Mouse (Mus musculus) adrenal gland, adult 2 months (tissue): ENCODE data around the gene Dlg1. TPM values are rescaled to one million over a fixed set of nuclear protein-coding genes. Genes with fewer than 3 reads are reported as not detected.

Experiments used
- DNase-seq: peaks from one replicate; pipeline ENCODE4 v3.0.0; 2021
- polyA plus RNA-seq: library from polyadenylated mRNA; depleted of rRNA; stranded (reverse); fragments of >200 nt; gene quantifications from 2 replicates; pipeline ENCODE4 v1.2.3, GENCODE M21; 2012
- total RNA-seq, 2 experiments: library from RNA; stranded (reverse); gene quantifications; 2 replicates each; pipeline ENCODE4 v1.2.3; 2021

The Dlg1 gene
- total and polyA plus RNA-seq, 3 experiments, result 12.0 to 102 (median 68.4) TPM

DNA sequence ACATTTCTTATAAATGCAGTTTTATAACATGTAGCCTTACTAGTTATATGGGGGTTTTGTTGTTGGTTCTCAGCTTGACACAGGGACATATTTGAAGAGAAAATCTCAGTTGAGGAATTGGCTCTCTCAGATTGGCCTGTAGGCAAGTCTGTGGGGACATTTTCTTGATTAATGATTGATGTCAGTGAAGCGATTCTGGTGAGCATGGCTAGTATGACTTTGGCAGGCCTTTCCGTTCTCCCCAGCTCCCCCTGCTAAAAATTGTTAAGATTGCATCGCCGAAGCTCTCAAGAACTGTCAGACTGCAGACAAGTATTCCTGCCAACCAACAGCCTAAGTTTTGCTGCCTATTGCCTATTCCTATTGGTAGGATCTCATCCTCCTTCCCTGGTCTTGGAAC is 73.8 kb downstream of the Dlg1 start:
- no peak for DNase-seq

GRCm38 (mm10) chr16:31737761-31738160 is 74.5 kb downstream of the Dlg1 start:
- DNase-seq, result no peak

- peak; percentile 43 for DNase-seq
These were observed 77.0 kb downstream of the Dlg1 start for GRCm38 (mm10) chr16:31740271-31740670.

DNA sequence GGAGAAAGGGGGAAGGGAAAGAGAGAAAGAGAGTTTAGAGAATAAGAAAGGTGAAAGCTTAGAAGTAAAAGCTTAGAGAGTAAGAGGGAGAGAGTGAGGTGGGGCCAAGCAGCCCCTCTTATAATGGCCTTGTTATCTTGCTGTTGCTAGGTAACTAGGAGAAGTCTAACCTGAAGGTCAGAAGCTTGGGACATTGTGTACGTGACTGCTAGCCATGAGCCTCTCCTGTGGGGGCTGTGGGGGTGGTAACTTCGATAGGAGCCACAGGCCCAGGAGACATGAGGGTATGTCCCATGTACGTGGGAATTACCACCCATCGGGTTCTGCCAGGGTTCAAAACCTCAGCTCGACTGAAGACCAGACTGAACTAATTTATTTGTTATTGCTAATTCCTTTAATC is 77.5 kb downstream of the Dlg1 start:
- DNase-seq, result no peak

GRCm38 (mm10) chr16:31750526-31750925 is 87.3 kb downstream of the Dlg1 start:
- DNase-seq, result no peak

DNA sequence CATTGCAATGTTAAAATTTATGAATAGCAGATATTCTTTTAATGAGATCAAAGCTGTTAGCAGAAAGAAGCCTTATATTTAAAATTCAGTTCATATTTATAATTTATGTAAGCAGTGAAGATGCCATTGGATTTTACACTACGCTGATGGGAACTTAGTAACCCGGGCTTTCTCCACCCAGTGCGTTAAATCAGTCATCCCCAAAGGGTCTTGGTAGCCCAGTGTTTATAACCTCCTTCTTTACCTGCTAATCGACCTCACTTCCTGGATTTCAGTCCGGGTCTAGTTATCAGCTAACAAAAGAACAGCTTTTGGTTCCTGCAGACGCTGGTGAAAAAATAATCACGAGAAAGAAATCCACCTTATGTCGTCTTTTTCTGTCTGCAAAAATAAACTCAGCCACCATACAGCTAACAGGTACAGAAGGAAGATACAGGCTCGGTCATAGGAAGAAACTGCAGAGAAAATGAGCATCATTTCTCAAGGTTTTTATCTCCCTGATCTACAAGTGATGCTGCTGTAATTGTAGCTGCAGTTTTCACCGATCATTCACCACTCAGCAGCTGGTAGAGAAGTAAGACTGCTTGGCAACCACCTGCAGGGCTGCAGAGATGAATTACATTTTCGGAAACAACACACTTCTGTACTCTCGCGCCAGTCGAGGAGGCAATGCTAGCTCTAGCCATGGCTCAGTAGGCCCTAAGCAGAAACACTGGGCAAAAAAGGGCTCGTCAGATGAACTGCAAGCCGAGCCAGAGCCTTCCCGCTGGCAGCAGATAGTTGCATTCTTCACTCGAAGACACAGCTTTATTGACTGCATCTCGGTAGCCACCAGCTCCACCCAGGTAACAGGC is 91.2 kb downstream of the Dlg1 start:
- no peak for DNase-seq

DNA sequence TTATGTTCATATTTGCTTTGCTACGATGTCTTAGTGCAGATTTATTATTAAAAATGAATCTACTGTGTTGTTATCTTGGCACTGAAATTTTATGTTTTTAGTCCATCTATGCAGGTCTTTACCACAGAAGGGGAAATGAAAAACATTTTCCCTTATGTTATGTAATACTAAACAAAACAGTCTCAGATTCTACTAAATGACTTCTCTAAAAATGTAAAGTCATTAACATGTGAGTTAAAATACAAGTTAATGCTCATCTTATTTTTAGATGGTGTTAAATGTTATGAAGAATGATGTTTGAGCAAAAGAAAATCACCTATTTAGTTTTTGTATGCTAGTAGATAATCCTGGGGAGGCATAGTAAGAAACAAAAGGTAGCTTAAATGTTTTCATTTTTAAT is 91.8 kb downstream of the Dlg1 start:
- DNase-seq, result no peak

DNA sequence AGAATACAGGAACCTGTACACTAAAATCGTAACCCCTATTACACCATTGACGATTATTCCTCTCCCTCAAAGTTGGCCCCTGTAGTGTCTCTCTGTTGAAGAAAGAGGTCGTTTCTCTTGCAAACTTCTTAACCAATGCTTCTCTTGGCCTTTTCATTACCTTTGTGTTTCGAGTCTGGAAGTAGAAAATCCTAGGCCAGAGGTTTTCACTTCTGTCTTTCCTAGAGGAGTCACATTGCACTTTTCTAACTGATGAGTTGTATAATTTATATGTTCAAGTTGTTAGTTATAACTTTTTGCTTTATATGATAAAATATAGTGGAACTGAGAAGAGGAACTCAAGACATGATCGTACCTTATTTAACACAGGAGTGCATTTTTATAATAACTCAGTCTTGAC is 93.2 kb downstream of the Dlg1 start:
- DNase-seq, result no peak

- no peak for DNase-seq
These were observed 94.4 kb downstream of the Dlg1 start for GRCm38 (mm10) chr16:31757606-31758005.

DNA sequence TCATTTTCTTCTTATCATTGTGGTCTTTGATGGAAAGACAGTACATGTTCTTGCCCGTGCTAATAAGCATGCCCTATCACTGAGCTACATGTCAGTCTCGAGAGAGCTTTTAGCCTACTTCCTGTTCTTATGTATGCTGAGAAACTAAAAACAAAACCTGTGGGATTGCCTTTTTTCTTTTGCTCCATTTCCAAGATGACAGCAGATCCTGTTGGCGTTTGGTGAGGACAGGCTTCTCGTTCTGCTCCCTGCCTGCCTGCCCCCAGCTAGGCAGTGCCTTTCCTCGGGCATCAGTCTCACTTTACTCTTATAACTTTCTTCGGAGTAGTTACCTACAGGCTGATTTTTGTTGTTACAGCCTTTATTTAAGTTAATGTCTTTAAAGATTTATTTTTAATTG is 96.2 kb downstream of the Dlg1 start:
- DNase-seq, result no peak

- no peak for DNase-seq
These were observed 103.1 kb downstream of the Dlg1 start for GRCm38 (mm10) chr16:31766298-31766697.

GRCm38 (mm10) chr16:31766715-31767114 is 103.5 kb downstream of the Dlg1 start:
- DNase-seq, result no peak

DNA sequence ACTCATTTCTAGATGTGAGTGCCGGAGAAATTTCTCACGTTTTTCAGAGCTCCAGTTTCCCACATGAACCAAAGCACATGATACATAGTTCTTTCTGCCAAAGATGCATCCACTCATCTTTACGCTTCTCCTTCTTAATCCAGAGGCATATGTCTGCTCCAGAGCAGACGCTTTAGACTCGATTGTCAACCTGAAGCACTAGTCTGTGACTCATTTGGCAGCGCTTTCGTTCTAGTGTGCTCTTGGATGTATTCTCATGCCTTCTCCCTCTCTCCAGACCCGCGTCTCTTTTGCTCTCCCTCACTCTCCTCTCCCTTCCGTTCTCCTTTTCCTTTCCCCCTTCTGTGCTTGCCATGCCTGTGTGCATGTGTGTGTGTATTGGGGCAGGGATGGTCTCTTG is 112.7 kb downstream of the Dlg1 start:
- no peak for DNase-seq

- DNase-seq, result no peak
These were observed 117.8 kb downstream of the Dlg1 start for GRCm38 (mm10) chr16:31781015-31781414.

DNA sequence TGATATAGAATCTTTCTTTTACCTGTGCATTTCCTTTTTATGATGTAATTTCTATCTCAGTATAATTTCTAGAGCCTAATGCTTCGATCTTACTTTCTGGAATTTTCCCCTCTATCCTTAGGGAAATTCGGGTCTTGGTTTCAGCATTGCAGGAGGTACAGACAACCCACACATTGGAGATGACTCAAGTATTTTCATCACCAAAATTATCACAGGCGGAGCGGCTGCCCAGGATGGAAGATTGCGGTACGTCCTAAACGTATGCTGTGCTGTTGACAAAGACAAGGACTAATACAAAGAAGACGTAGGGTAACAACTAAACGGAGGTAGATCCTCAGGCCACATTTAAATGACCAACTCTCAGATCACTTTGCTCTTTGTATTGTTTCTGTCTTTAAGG is 126.8 kb downstream of the Dlg1 start:
- no peak for DNase-seq

GRCm38 (mm10) chr16:31803644-31804043 is 140.4 kb downstream of the Dlg1 start:
- DNase-seq, result no peak

- DNase-seq, result no peak
These were observed 162.8 kb downstream of the Dlg1 start for GRCm38 (mm10) chr16:31826049-31826448.

DNA sequence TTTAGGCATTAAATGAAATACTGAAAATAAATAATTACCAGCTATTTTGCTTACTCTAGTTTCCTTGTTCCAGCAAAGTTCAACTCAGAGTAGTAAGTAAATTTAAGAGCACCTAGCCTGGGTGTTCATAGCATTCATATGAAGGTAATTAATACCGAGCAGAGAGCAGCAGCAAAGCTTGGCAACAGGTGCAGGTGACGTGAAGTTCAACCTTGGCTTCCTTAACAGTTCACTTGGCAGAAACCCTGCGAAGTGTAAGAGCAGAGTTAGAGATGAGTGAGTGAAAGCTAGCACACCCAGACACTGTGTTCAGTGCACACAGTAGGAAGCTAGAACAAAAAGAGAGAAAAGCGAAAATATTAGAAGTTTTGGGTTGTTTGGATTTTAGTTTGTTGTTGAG is 167.5 kb downstream of the Dlg1 start:
- DNase-seq, result no peak

DNA sequence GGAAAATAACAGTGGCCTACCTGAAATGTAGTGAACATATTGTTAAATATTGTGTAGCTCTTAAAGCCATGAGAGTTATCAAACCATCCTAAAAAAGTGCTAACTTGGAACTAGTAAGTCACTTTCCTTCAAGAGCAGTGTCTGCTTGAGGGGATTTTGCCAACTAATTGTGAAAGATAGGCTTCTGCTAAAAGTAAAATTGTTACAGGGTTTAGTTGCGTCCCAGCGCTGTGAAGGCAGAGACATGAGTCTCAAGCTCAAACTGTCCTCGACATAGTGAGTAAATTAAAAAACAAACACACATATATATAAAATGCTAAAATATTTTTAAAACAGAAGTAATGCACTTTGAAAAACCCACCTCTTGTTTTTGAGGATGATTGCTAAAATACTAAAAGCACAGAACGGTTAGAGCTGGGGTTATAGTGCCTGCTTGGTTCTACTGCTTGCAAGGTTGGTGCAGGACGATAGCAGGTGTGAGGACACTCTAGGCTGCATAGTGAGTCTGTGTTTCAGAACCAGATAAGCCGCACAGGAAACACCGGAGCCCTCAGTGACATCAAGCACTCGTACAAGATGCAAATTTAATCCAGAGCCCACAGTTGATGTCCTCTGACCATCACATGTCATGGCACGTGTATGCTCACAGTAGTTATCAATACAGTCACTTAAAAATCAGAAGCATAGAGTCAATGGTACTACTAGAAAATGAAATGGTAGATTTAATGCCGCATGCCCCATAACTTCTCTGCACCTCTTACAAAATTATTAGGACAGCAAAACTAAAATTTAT is 169.6 kb downstream of the Dlg1 start:
- no peak for DNase-seq

- no peak for DNase-seq
These were observed 170.9 kb downstream of the Dlg1 start for GRCm38 (mm10) chr16:31834011-31834584.

DNA sequence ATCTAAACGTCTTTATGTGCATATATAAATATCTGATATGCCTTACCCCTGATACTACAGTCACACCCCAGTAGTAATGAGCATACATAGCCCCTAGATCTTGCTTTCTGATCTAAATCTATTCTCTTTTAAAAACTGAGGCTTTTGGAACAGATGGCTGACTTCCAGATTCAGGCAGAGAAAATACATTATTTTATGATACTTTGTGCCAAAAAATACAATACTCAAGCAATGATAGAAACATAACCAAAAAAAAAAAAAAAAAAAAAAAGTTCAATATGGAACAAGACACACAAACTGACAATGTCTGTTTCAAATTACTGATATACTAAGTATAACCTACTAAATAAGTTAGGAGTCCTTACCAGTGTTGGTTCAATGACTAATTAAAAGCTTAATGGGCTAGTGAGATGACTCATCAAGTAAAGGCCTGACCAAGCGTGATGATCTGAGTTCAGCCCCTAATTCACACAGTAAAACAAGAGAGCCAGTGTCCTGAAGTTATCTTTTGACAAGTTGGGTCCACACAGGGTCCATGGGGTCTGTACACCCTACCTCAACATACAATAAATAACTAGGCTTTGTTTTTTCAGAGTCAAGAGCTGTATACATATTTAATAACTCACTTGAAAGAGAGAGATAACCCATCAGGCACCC is 171.5 kb downstream of the Dlg1 start:
- no peak for DNase-seq

DNA sequence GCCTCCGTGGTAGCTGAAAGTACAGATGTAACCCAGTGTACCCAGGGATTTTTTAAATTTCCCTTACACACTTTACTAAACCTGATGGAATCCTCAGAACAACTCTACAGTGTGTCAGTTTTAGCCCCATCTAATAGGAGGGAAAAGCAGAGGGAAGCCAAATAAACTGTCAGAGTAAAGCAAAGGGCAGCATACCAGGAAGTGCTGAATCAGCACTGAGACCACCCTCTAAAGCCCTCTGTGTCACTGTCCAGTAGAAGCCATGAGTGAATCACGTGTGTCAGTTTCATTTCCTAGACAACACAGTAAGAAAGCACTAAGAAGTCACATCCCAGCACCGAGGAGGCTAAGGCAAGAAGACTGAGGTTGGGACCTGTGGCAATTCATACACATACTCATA is 174.1 kb downstream of the Dlg1 start:
- no peak for DNase-seq

GRCm38 (mm10) chr16:31844246-31844645 is 181.0 kb downstream of the Dlg1 start:
- no peak for DNase-seq
